Mouse (Mus musculus) testis, adult 2 months (tissue): Measurements from ENCODE around the gene Hyou1.

Experiments used
- CTCF ChIP-seq: fragments of 200-500 bp; IDR thresholded peaks from 2 replicates; pipeline ENCODE4 v1.5.1; 2012; ENCODE audit warnings: low read depth, mild to moderate bottlenecking, inconsistent platforms, low read length, moderate library complexity; ENCODE audit not compliant: control insufficient read depth, insufficient read depth, insufficient replicate concordance
- POLR2A ChIP-seq: fragments of 200-500 bp; IDR thresholded peaks from 2 replicates; pipeline ENCODE4 v1.6.1; 2012; ENCODE audit warnings: low read depth, mild to moderate bottlenecking, inconsistent platforms, low read length, moderate library complexity; ENCODE audit not compliant: control insufficient read depth

- TF ChIP-seq CTCF (no peak), POLR2A (no peak)
Observed at GRCm38 (mm10) chr9:44405011-44405410, 25.7 kb downstream of the Hyou1 start.
